Mouse (Mus musculus) spleen, adult 2 months (tissue): Measurements from ENCODE around the gene Bpifa5. TPM values are rescaled to one million over a fixed set of nuclear protein-coding genes. Genes with fewer than 3 reads are reported as not detected.

Source experiments
- DNase-seq, 2 experiments: peaks; one replicate each; pipeline versions ENCODE4 v3.0.0 to v3.0.0-alpha.2; 2012 to 2021; ENCODE audit warnings: low spot score in 2 of 2, low read depth in 1 of 2
- H3K27ac ChIP-seq: fragments of 200-500 bp; 2 replicates; pipeline ENCODE4 v1.5.1; 2012; ENCODE audit warnings: low read length, inconsistent platforms; ENCODE audit not compliant: insufficient read depth
- H3K27me3 ChIP-seq: fragments of 200-500 bp; 2 replicates; pipeline ENCODE4 v1.6.1; 2012; ENCODE audit warnings: mild to moderate bottlenecking, moderate library complexity, low read length, inconsistent platforms; ENCODE audit not compliant: control insufficient read depth, insufficient read depth
- H3K36me3 ChIP-seq: fragments of 200-500 bp; 2 replicates; pipeline ENCODE4 v1.6.1; 2012; ENCODE audit warnings: mild to moderate bottlenecking, low read length, inconsistent platforms; ENCODE audit not compliant: control insufficient read depth, insufficient read depth
- H3K4me1 ChIP-seq: fragments of 200-500 bp; 2 replicates; pipeline ENCODE4 v1.6.1; 2011; ENCODE audit warnings: inconsistent platforms; ENCODE audit not compliant: control insufficient read depth, insufficient read depth, insufficient read length
- H3K4me3 ChIP-seq: fragments of 200-500 bp; 2 replicates; pipeline ENCODE4 v1.5.1; 2011; ENCODE audit warnings: mild to moderate bottlenecking, inconsistent platforms; ENCODE audit not compliant: insufficient read depth, insufficient read length; ENCODE audit errors: extremely low read depth
- CTCF ChIP-seq: fragments of 200-500 bp; IDR thresholded peaks from 2 replicates; pipeline ENCODE4 v1.5.1; 2011; ENCODE audit warnings: mild to moderate bottlenecking, inconsistent platforms; ENCODE audit not compliant: insufficient read depth, insufficient read length, insufficient replicate concordance; ENCODE audit errors: extremely low read depth
- POLR2A ChIP-seq: fragments of 200-500 bp; IDR thresholded peaks from 2 replicates; pipeline ENCODE4 v1.6.1; 2011; ENCODE audit warnings: low read depth, low read length, inconsistent platforms
- WGBS: fragments of 180-500 bp; shearing (Covaris S2); methylation state at CpG from one replicate; pipeline ENCODE4 v1.1.7; 2018; 5-methylcytosine and 5-hydroxymethylcytosine counted together
- polyA plus RNA-seq: library from polyadenylated mRNA; depleted of rRNA; stranded (reverse); fragments of >200 nt; gene quantifications from 2 replicates; pipeline ENCODE4 v1.2.3, GENCODE M21; 2012

Gene Bpifa5
- polyA plus RNA-seq, 1 experiment = not detected

DNA sequence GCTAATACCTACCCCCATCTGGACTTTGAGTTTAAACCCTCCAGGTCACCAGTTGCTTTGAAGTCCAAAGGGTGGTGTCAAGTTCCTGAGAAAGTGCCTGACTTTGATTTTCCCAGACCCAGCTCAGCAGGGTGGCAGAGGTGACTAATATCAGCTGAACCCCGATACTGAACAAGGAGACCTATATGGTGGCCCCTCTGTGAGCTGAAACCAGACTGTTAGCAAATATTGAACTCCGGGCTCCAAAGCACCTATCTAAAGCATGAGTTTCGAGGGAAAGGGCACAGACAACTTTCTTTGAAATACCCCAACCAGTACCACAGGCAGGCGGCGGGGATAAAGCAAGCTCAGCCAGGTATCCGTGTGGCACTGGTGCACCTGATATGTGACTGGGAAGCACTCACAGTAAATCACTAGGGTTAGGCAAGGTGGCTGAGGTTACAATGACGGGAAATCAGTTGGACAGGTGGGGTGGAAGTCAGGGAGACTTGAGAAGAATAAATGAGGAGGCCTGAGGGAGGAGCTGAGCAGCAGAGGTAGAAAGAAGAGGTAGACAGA lies 27.5 kb downstream of the Bpifa5 start:
- Histone ChIP-seq H3K27ac (no peak overlapping the region), H3K36me3 (no peaks in the 10 kb centered on the region), H3K4me3 (no peak overlapping the region), H3K27me3 (no peaks in the 10 kb centered on the region), H3K4me1 (no peaks in the 10 kb centered on the region)
- TF ChIP-seq POLR2A (no peak), CTCF (no peak)
- WGBS = 80% methylated on average over 7 of the region's 7 CpGs
- DNase-seq = no peak

DNA sequence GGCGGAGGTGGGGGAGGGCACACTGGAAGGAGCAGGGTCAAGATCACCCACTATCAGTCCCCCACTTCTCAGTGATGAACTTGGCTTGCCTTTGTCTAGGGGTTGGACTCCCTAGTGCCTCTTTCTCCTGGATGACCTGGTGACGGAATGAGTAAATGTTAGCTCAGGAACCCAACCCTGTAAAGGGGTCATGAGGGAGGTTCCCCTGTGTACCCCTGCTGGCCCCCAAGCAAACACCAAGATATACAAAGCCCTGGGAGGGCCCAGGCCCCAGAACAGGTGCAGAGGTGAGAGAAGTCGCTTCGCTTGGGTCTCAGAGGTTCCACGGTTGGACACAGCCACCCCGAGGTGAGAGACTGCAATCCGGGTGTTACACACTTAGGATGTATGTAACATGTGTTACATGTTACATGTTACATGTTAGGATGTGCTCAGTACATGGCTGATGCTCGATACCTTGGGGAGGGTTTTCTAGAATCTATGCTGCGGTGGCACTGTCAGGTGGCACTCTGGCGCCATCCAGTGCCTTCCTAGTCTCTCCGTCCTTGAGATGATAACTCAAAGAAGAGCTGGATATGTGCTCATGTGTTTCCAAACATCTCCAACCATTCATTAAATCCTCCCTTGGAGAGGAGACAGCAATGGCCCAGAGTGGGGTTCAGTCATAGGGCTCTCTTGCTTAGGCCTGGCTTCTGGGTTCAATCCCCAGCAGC lies 28.3 kb downstream of the Bpifa5 start, which contains the start of gene Bpifb1:
Bpifb1 (plus strand) TSS at position 273 of the 713 bp plus-strand sequence.
- TF ChIP-seq CTCF (no peak), POLR2A (no peak)
- Histone ChIP-seq H3K27ac (no peak within 1 kb of the TSS), H3K27me3 (no peaks in the 10 kb centered on the region), H3K36me3 (no peaks in the 10 kb centered on the region), H3K4me3 (no peak within 1 kb of the TSS), H3K4me1 (no peaks in the 10 kb centered on the region)
- no peak for DNase-seq
- WGBS = 86% methylated on average over 11 of the region's 11 CpGs

GRCm38 (mm10) chr2:154192141-154192540 lies 29.7 kb downstream of the Bpifa5 start:
- no peak for TF ChIP-seq CTCF
- TF ChIP-seq POLR2A = no peak
- WGBS = 74% methylated on average over 2 of the region's 2 CpGs
- no peaks in the 10 kb centered on the region for H3K36me3 ChIP-seq
- H3K4me1 ChIP-seq = no peaks in the 10 kb centered on the region
- no peak for DNase-seq
- no peak overlapping the region for H3K27ac ChIP-seq
- no peaks in the 10 kb centered on the region for H3K27me3 ChIP-seq
- no peak overlapping the region for H3K4me3 ChIP-seq

DNA sequence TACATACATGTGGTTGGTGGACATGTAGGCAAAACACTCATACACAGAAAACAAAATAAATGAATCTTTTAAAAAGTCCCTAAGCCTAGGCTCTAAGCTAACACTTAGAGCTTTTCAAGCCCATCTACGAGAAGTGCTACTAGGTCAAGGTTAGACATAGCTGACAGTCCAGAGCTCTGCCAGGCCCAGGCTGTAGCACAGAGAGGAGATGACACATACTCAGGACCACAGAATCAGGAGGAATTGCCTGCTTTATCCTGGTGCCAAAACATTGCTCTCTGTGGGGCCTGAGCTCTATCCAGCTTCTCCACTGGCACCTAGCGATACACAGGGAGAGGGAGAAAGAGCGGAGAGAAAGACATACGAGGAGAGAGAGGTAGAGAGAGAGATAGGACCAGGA lies 30.7 kb downstream of the Bpifa5 start:
- H3K27me3 ChIP-seq = no peaks in the 10 kb centered on the region
- DNase-seq = no peak
- H3K27ac ChIP-seq = no peak overlapping the region; the same call in 1 of the 2 replicates
- no peaks in the 10 kb centered on the region for H3K4me1 ChIP-seq
- 85% methylated on average over 4 of the region's 4 CpGs for WGBS
- no peak overlapping the region for H3K4me3 ChIP-seq
- no peaks in the 10 kb centered on the region for H3K36me3 ChIP-seq
- TF ChIP-seq POLR2A (no peak), CTCF (no peak)

GRCm38 (mm10) chr2:154193994-154194504 lies 31.6 kb downstream of the Bpifa5 start:
- TF ChIP-seq CTCF = no peak
- no peak for TF ChIP-seq POLR2A
- Histone ChIP-seq H3K27ac (no peak overlapping the region), H3K4me3 (no peak overlapping the region), H3K27me3 (no peaks in the 10 kb centered on the region), H3K36me3 (no peaks in the 10 kb centered on the region), H3K4me1 (no peaks in the 10 kb centered on the region)
- WGBS = 71% methylated on average over 5 of the region's 5 CpGs
- no peak for DNase-seq

DNA sequence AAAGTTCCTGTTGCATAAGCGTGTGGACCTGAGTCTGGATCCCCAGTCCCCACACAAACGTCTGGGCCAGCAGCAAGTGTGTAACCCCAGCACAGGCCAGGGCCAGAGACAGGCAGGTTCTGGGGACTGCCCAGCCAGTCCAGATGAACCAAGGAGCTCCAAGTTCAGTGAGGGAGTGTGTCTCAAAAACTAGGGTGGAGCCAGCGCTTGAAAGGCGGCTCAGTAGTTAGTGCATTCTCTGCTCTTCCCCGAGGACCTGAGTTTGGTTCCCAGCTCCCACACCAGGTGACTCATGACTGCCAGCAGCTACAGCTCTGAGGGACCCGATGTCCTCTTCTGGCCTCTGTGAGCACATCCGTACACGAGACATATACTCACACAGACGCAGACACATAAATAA lies 34.6 kb downstream of the Bpifa5 start:
- no peak for DNase-seq
- no peak overlapping the region for H3K27ac ChIP-seq
- TF ChIP-seq POLR2A = no peak
- TF ChIP-seq CTCF = no peak
- 88% methylated on average over 9 of the region's 9 CpGs for WGBS
- no peaks in the 10 kb centered on the region for H3K36me3 ChIP-seq
- no peaks in the 10 kb centered on the region for H3K4me1 ChIP-seq
- no peaks in the 10 kb centered on the region for H3K27me3 ChIP-seq
- H3K4me3 ChIP-seq = no peak overlapping the region

DNA sequence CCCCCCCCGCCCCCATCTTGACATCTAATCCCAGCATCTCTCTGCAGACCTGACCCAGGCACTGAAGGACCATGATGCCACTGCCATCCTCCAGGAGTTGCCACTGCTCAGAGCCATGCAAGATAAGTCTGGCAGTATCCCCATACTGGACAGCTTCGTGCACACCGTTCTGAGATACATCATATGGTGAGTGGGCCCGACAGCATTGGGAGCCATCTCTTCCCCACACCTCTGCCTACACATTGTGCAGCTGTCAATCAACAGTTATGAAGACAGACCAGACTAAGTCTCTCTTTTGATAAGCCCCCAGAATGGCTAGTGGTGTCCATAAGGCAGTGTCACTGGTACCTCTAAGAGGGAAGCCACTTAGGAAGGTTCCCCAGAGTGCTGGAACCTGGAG lies 42.2 kb downstream of the Bpifa5 start:
- Histone ChIP-seq H3K36me3 (no peaks in the 10 kb centered on the region), H3K27me3 (no peaks in the 10 kb centered on the region), H3K4me1 (no peaks in the 10 kb centered on the region), H3K27ac (no peak overlapping the region), H3K4me3 (no peak overlapping the region)
- 87% methylated on average over 4 of the region's 4 CpGs for WGBS
- TF ChIP-seq POLR2A (no peak), CTCF (no peak)
- no peak for DNase-seq
